ENCODE assay signal across 17 mouse cellular contexts in genomic region chr16:3929151-3929550, GRCm38 (mm10). TPM values are rescaled to one million over a fixed set of nuclear protein-coding genes. Genes with fewer than 3 reads are reported as not detected.
DNase-seq lines count a peak whose midpoint lies in the region; ATAC-seq lines count a peak whose summit lies in the region.
"Had no signal": no experiment of that assay in that cellular context is flagged by ENCODE, and none has a peak within 500 bp of the region (broad histone marks: within the 10 kb centered on the region; RNA-seq: fewer than 3 reads in every experiment).

No protein-coding gene starts in this region.

- no peaks in the 10 kb centered on the region for H3K4me1 ChIP-seq in heart, embryonic 10.5 days
- H3K4me1 ChIP-seq in forebrain, embryonic 13.5 days, result no peaks in the 10 kb centered on the region

- H3K9ac ChIP-seq in forebrain, embryonic 13.5 days, result no peak overlapping the region

- H3K27ac ChIP-seq in heart, embryonic 10.5 days, result no peak overlapping the region
- H3K27ac ChIP-seq in macrophage, result peak overlapping the region; percentile 57
- H3K27ac ChIP-seq in forebrain, embryonic 13.5 days, result no peak overlapping the region
- H3K27ac ChIP-seq: hindbrain, postnatal 0 days had no signal

- H3K27me3 ChIP-seq in heart, embryonic 10.5 days (ENCODE audit: insufficient read depth, poor library complexity, severe bottlenecking), result no peaks in the 10 kb centered on the region
- no peaks in the 10 kb centered on the region for H3K27me3 ChIP-seq in forebrain, embryonic 13.5 days

- no peak overlapping the region for H3K4me3 ChIP-seq in heart, embryonic 10.5 days
- no peak overlapping the region for H3K4me3 ChIP-seq in macrophage (ENCODE audit: inconsistent target)
- H3K4me3 ChIP-seq in forebrain, embryonic 13.5 days, result no peak overlapping the region
- H3K4me3 ChIP-seq: myocyte had no signal

- no peaks in the 10 kb centered on the region for H3K9me3 ChIP-seq in heart, embryonic 10.5 days
- no peaks in the 10 kb centered on the region for H3K9me3 ChIP-seq in forebrain, embryonic 13.5 days (replicated peaks)
- H3K9me3 ChIP-seq: G1E had no signal

- peak; percentile 32 to 62; a peak in 2 of 4 replicates for ATAC-seq in hematopoietic stem cell, adult 5-6 weeks (replicated peaks in 1 of 2; ENCODE audit: insufficient read depth in 1 of 2, low FRiP score in 2 of 2, low TSS enrichment in 1 of 2, low read depth in 1 of 2, poor library complexity in 2 of 2, severe bottlenecking in 2 of 2)
- no peak for ATAC-seq in forebrain, embryonic 13.5 days
- ATAC-seq: hindbrain, postnatal 0 days had no signal

- no peak overlapping the region for H3K4me2 ChIP-seq in forebrain, embryonic 13.5 days
- H3K4me2 ChIP-seq: heart, embryonic 11.5 days had no signal

- WGBS in heart, embryonic 10.5 days, result 76% methylated on average over 7 of the region's 7 CpGs
- 37% methylated on average over 7 of the region's 7 CpGs for WGBS in macrophage (ENCODE audit: missing documents)
- 74% methylated on average over 7 of the region's 7 CpGs for WGBS in forebrain, embryonic 13.5 days

- no peaks in the 10 kb centered on the region for H3K79me2 ChIP-seq in macrophage (ENCODE audit: inconsistent target)

- peaks cover 37% of the 10 kb centered on the region for H3K36me3 ChIP-seq in heart, embryonic 10.5 days
- peaks cover 12% of the 10 kb centered on the region for H3K36me3 ChIP-seq in macrophage (ENCODE audit: inconsistent target)
- peaks cover 79% of the 10 kb centered on the region for H3K36me3 ChIP-seq in forebrain, embryonic 13.5 days (ENCODE audit: poor library complexity, severe bottlenecking)

- peak; percentile 96 for DNase-seq in heart, adult 11 months
- no peak for DNase-seq in heart, embryonic 10.5 days (ENCODE audit: low spot score)
- peak; percentile 51 for DNase-seq in A20 (ENCODE audit: low read depth, low spot score)
- no peak for DNase-seq in embryo, embryonic 10.5 days (ENCODE audit: low spot score)
- DNase-seq in kidney, postnatal 14 days, result no peak
- DNase-seq: B cell, adult 2 months; cerebellum, postnatal 25 days; kidney, postnatal 25 days; thymus, adult 18-20 months had no signal

RNA-seq across cellular contexts. Expression of gene Cluap1, which starts 20.6 kb away (rescaled TPM):
- 13.8 and 16.1 TPM in 2 replicates for polyA plus RNA-seq in heart, embryonic 10.5 days (2016; fragmentation: Nextera tagmentation; extraction: Ambion mirVana)
- 52.6 and 61.8 TPM in 2 replicates for total RNA-seq in hematopoietic stem cell, adult 5-6 weeks (2017)
- total RNA-seq in macrophage (2018; cell fraction: chromatin; rRNA removed), result 10 to 100 TPM in 18 of 26 experiments, 1 to 10 TPM in 8; 3.2 to 34.3 (median 19.6) TPM
- 1 to 10 TPM; 3.7 to 9.8 (median 7.3) TPM for total RNA-seq in macrophage (2018; cell fraction: cytosol; rRNA removed)
- total RNA-seq in macrophage (2018; cell fraction: nucleus; rRNA removed), result 10 to 100 TPM in 14 of 26 experiments, 1 to 10 TPM in 12; 1.9 to 18.3 (median 10.2) TPM
- polyA plus RNA-seq in macrophage (2018), result 6.1 to 9.4 TPM (median 7.9 TPM) in 3 replicates
- polyA plus RNA-seq in forebrain, embryonic 13.5 days (2015; fragmentation: Nextera tagmentation; extraction: Ambion mirVana), result 30.3 and 35.5 TPM in 2 replicates

RNA-seq across cellular contexts. Expression of gene 1700037C18Rik, which starts 20.7 kb away (rescaled TPM):
- polyA plus RNA-seq in heart, embryonic 10.5 days (2016; fragmentation: Nextera tagmentation; extraction: Ambion mirVana), result 7.0 and 7.4 TPM in 2 replicates
- 1.4 and 3.1 TPM in 2 replicates for total RNA-seq in hematopoietic stem cell, adult 5-6 weeks (2017)
- 1 to 10 TPM in 23 of 26 experiments, under 1 TPM in 3; 0.78 to 6.6 (median 2.3) TPM for total RNA-seq in macrophage (2018; cell fraction: chromatin; rRNA removed)
- 1 to 10 TPM; 2.0 to 5.4 (median 3.8) TPM for total RNA-seq in macrophage (2018; cell fraction: cytosol; rRNA removed)
- 1 to 10 TPM in 25 of 26 experiments, under 1 TPM in 1; 0.54 to 7.0 (median 3.0) TPM for total RNA-seq in macrophage (2018; cell fraction: nucleus; rRNA removed)
- 1.4 to 3.0 TPM (median 2.9 TPM) in 3 replicates for polyA plus RNA-seq in macrophage (2018)
- 7.9 and 9.7 TPM in 2 replicates for polyA plus RNA-seq in forebrain, embryonic 13.5 days (2015; fragmentation: Nextera tagmentation; extraction: Ambion mirVana)

RNA-seq across cellular contexts. Expression of gene Gm20695, which starts 44.7 kb away (rescaled TPM):
- 0.71 and 1.4 TPM in 2 replicates for polyA plus RNA-seq in heart, embryonic 10.5 days (2016; fragmentation: Nextera tagmentation; extraction: Ambion mirVana)
- total RNA-seq in hematopoietic stem cell, adult 5-6 weeks (2017), result not detected in 2 replicates
- 1 to 10 TPM in 13 of 26 experiments, not detected in 13; 1.4 to 3.6 (median 2.2) TPM for total RNA-seq in macrophage (2018; cell fraction: chromatin; rRNA removed)
- total RNA-seq in macrophage (2018; cell fraction: cytosol; rRNA removed), result under 1 TPM in 19 of 26 experiments, not detected in 7; 0.15 to 0.96 (median 0.44) TPM
- 1 to 10 TPM in 8 of 26 experiments, under 1 TPM in 2, not detected in 16; 0.91 to 2.8 (median 1.4) TPM for total RNA-seq in macrophage (2018; cell fraction: nucleus; rRNA removed)
- polyA plus RNA-seq in macrophage (2018), result 1.2 TPM in 1 of 3 replicates, not detected in the others
- polyA plus RNA-seq in forebrain, embryonic 13.5 days (2015; fragmentation: Nextera tagmentation; extraction: Ambion mirVana), result 3.9 and 5.7 TPM in 2 replicates
- polyA plus RNA-seq: G1E; spleen, adult 2 months had no signal

RNA-seq across cellular contexts. Expression of gene Zfp597, which starts 44.8 kb away (rescaled TPM):
- polyA plus RNA-seq in heart, embryonic 10.5 days (2016; fragmentation: Nextera tagmentation; extraction: Ambion mirVana), result 5.4 and 6.5 TPM in 2 replicates
- 17.1 and 18.4 TPM in 2 replicates for total RNA-seq in hematopoietic stem cell, adult 5-6 weeks (2017)
- total RNA-seq in macrophage (2018; cell fraction: chromatin; rRNA removed), result 10 to 100 TPM in 15 of 26 experiments, 1 to 10 TPM in 11; 6.1 to 25.0 (median 10.5) TPM
- total RNA-seq in macrophage (2018; cell fraction: cytosol; rRNA removed), result 10 to 100 TPM in 11 of 26 experiments, 1 to 10 TPM in 15; 4.8 to 12.7 (median 9.6) TPM
- 10 to 100 TPM in 22 of 26 experiments, 1 to 10 TPM in 4; 7.4 to 32.0 (median 14.0) TPM for total RNA-seq in macrophage (2018; cell fraction: nucleus; rRNA removed)
- polyA plus RNA-seq in macrophage (2018), result 4.2 to 8.0 TPM (median 6.2 TPM) in 3 replicates
- polyA plus RNA-seq in forebrain, embryonic 13.5 days (2015; fragmentation: Nextera tagmentation; extraction: Ambion mirVana), result 9.6 and 10.8 TPM in 2 replicates

RNA-seq across cellular contexts. Expression of gene Nlrc3, which starts 47.3 kb away (rescaled TPM):
- 0.91 and 1.1 TPM in 2 replicates for polyA plus RNA-seq in heart, embryonic 10.5 days (2016; fragmentation: Nextera tagmentation; extraction: Ambion mirVana)
- total RNA-seq in hematopoietic stem cell, adult 5-6 weeks (2017), result 6.2 and 14.7 TPM in 2 replicates
- 10 to 100 TPM in 15 of 26 experiments, 1 to 10 TPM in 11; 1.6 to 34.7 (median 12.8) TPM for total RNA-seq in macrophage (2018; cell fraction: chromatin; rRNA removed)
- 1 to 10 TPM; 3.0 to 9.8 (median 6.0) TPM for total RNA-seq in macrophage (2018; cell fraction: cytosol; rRNA removed)
- total RNA-seq in macrophage (2018; cell fraction: nucleus; rRNA removed), result 10 to 100 TPM in 11 of 26 experiments, 1 to 10 TPM in 15; 2.8 to 25.0 (median 8.7) TPM
- polyA plus RNA-seq in macrophage (2018), result 4.1 to 9.1 TPM (median 5.7 TPM) in 3 replicates
- 0.78 and 0.81 TPM in 2 replicates for polyA plus RNA-seq in forebrain, embryonic 13.5 days (2015; fragmentation: Nextera tagmentation; extraction: Ambion mirVana)
- polyA plus RNA-seq: G1E had no signal

Comparison
In these comparisons a context has a peak if more than half of its experiments do, and no peak if none do; other contexts are left out.
1. DNase-seq: peak in heart, adult 11 months (single experiment) and A20 (single experiment); none in heart, embryonic 10.5 days (single experiment), embryo, embryonic 10.5 days (single experiment) and kidney, postnatal 14 days (single experiment).